Mouse (Mus musculus): ENCODE measurements at regions not wholly inside any gene's neighbourhood (a gene's known extent, or its start where the extent isn't known, plus 50 kb on each side); places are given as distances from the start of the nearest gene placed in this dataset.

- H3K9me3 ChIP-seq = no peaks in the 10 kb centered on the region
- no peak overlapping the region for H3K9ac ChIP-seq
- no peak overlapping the region for H3K4me3 ChIP-seq (replicated peaks)
- H3K36me3 ChIP-seq = no peaks in the 10 kb centered on the region
- peak; percentile 72; the same call in 1 of the 2 replicates for ATAC-seq (ENCODE audit: insufficient read depth, low FRiP score, low read depth)
- H3K27ac ChIP-seq = no peak overlapping the region
- H3K4me1 ChIP-seq = no peaks in the 10 kb centered on the region
- 77% methylated on average over 8 of the region's 8 CpGs for WGBS
- H3K4me2 ChIP-seq = no peak overlapping the region
- no peaks in the 10 kb centered on the region for H3K27me3 ChIP-seq (replicated peaks)
Observed at GRCm38 (mm10) chr13:32481444-32482058, 143.0 kb upstream of the Gmds start.

DNA sequence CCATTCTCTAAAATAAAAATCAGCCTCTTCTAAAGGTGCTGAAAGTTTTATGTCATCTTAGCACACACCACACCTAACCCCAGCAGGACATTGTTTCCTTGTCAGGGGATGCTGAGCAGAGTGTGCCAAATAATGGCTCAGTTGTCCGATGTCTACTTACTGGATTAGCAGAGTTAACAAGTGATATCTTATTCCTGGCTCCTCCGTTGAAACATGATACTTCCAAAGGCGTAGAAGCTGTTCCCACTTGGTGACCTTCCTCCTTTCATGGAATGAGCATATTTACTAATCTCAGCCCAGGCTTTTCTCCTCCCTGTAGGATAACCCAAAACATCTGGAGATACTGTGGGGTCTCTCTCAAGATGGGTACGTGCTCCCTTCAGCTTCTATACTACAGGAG, 141.5 kb upstream of the Gmds start:
- Histone ChIP-seq H3K4me2 (no peak overlapping the region), H3K9me3 (no peaks in the 10 kb centered on the region), H3K27ac (no peak overlapping the region), H3K9ac (no peak overlapping the region), H3K27me3 (replicated peaks) (no peaks in the 10 kb centered on the region), H3K4me3 (replicated peaks) (no peak overlapping the region), H3K36me3 (no peaks in the 10 kb centered on the region), H3K4me1 (no peaks in the 10 kb centered on the region)
- WGBS = 25% methylated on average over 4 of the region's 4 CpGs
- ATAC-seq (ENCODE audit: insufficient read depth, low FRiP score, low read depth) = no peak

DNA sequence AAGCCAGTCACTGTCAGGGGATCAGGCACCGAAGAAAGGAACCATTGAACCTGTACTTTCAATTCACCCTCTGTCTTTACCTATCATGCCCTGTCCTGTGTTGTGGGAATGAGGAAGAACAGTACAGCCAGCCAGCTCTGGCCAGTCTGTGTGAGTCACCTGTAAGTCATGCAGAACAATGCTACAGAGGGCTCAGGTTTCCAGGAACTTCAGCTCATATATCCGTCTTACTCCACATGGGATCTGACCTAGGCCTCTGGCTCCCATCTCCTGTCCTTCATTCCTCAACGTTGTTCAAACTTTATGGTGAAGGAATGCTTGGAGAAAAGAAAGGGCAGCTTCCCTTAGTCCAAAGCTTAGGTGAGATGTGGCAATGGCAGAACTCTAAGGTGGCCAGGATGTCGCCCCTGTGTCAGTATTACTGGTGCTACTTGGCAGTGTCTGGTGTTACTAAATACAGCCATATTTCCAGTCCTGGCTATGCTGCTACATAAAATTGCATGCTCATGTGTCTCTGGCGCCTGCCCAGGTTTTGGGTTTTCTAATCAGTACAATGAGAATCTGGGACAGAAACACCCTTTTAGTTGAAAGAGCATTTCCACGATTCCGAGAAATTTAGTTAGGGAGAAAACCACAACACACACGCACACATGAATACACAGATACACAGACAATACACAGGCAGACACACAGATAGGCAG, 140.7 kb upstream of the Gmds start:
- Histone ChIP-seq H3K4me1 (no peaks in the 10 kb centered on the region), H3K4me2 (no peak overlapping the region), H3K9me3 (no peaks in the 10 kb centered on the region), H3K9ac (no peak overlapping the region), H3K36me3 (no peaks in the 10 kb centered on the region), H3K4me3 (replicated peaks) (no peak overlapping the region), H3K27ac (no peak overlapping the region), H3K27me3 (replicated peaks) (no peaks in the 10 kb centered on the region)
- ATAC-seq (ENCODE audit: insufficient read depth, low FRiP score, low read depth) = peak; percentile 65; the same call in 1 of the 2 replicates
- WGBS = 72% methylated on average over 8 of the region's 8 CpGs

DNA sequence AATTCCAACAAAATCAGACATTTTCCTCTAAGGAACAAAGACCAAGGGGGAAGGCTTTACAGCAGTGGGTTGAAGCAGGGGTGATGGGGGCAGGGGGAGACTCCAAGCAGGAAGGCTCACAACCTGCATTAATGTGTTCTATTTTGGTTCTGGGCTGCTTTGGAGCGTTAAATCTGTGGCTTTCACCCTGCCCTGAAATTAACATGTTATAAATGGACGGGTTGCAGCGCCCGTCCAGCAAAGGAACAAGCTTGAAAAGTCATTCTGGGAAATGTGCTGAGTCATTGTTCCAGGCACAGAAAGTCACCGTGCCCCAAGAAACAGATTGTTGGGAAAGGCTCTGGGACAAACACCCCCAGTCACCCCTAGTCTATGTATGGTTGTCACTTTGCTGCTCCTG, 127.2 kb upstream of the Gmds start:
- no peak for ATAC-seq (ENCODE audit: insufficient read depth, low FRiP score, low read depth)
- H3K4me1 ChIP-seq = no peaks in the 10 kb centered on the region
- 38% methylated on average over 5 of the region's 5 CpGs for WGBS
- H3K9me3 ChIP-seq = no peaks in the 10 kb centered on the region
- H3K36me3 ChIP-seq = no peaks in the 10 kb centered on the region
- no peak overlapping the region for H3K27ac ChIP-seq
- no peaks in the 10 kb centered on the region for H3K27me3 ChIP-seq (replicated peaks)
- no peak overlapping the region for H3K4me2 ChIP-seq
- H3K9ac ChIP-seq = no peak overlapping the region
- H3K4me3 ChIP-seq (replicated peaks) = no peak overlapping the region

DNA sequence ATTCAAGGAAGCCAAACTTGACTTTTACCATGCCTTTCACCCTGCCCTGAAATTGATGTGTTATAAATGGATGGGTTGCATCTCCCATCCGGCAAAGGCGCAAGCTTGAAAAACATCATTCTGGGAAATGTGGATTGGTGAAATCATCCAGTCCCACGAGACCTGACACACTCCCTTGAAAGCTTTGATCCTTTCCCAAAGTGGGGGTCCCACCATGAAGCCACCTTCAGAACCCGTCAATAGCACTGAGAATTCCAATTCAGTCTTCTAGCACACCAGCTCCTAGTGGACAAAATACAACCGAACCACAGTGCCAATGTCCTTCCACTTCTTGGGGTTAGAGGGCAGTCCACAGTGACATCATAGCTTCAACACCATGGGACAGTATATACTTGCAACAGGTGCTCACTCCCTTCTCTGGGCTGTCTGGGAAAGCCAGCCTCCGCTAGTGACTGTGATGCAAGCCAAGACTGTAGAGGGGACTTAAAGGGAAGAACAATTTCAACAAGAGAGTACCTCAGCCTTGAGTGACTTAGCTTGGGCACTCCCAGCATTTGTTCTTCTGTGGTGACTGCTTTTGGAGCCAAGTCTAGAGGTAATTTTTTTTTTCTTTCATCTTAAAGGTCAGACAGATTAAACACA, 126.6 kb upstream of the Gmds start:
- Histone ChIP-seq H3K27ac (no peak overlapping the region), H3K4me2 (no peak overlapping the region), H3K4me1 (no peaks in the 10 kb centered on the region), H3K9me3 (no peaks in the 10 kb centered on the region), H3K9ac (no peak overlapping the region), H3K36me3 (no peaks in the 10 kb centered on the region), H3K4me3 (replicated peaks) (no peak overlapping the region), H3K27me3 (replicated peaks) (no peaks in the 10 kb centered on the region)
- WGBS = 83% methylated on average over 6 of the region's 6 CpGs
- no peak for ATAC-seq (ENCODE audit: insufficient read depth, low FRiP score, low read depth)

DNA sequence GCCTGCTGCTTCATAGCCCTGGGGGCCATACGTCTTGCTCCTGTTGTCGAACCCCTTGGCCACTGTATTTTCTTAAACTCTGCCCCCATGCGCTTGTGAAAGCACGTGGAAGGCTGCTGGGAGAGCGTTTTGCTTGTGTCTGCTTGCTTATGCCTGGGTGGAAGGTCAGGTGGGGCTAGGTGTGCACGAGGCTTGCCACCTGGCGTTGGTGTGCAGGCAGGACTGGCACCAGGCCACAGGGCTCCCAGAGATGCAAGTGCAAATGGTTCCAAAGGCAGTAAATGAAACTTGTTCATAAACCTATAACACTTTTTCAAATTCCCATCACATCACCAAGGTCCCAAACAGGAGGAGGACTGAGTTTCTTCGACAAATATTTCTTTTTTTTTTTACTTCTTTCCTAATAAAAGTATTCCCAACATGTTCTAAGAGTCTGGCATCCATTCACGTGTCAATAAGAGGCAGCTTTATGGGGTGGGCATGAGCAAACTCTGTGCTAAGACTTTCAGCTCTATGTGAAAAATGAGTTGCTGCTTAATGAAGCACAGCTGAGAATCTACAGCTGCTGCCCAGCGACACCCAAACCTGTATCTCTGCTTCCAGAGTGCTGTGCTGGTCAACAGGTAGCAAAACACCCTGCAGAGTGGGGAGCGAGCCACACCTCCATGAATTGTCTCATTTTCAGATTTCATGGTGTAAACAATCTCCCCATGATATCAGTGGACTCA, 116.0 kb upstream of the Gmds start:
- H3K27me3 ChIP-seq (replicated peaks) = no peaks in the 10 kb centered on the region
- no peak overlapping the region for H3K4me3 ChIP-seq (replicated peaks)
- H3K4me2 ChIP-seq = no peak overlapping the region
- no peak for ATAC-seq (ENCODE audit: insufficient read depth, low FRiP score, low read depth)
- no peak overlapping the region for H3K27ac ChIP-seq
- H3K36me3 ChIP-seq = no peaks in the 10 kb centered on the region
- H3K9me3 ChIP-seq = no peaks in the 10 kb centered on the region
- WGBS = 65% methylated on average over 11 of the region's 11 CpGs
- H3K9ac ChIP-seq = no peak overlapping the region
- H3K4me1 ChIP-seq = no peaks in the 10 kb centered on the region

DNA sequence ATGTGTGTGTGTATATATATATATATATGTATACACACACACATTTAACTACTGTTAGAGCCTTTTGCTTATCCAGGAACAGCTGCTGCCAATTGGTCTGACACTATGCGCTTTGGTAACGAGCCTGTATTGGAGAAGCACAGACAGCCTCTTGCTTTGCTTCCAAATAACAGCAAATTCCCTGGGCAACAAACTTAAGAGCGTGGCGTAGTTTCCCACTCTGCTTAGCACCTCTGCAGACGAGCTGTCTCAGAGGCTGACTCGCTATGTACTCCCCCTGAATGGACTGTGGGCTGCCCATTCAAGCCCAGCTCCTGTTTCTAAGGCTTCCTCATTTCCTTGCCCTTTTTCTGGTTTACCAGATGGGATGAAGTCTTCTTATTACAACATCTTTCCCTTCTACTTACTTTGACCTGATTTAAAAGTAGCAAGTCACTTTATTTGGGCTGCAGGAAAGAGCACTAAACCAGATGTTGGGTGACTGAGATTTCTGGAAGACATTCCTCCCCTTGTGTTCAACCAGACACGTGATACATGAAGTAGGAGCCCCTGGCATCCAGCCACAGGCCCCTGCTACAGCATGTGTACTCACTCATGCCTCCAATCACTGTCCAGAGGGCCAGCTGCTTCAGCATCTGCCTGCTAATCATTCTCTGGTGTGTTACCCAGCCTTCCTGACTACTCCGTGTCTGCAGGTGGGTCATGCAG, 111.3 kb upstream of the Gmds start:
- no peak overlapping the region for H3K27ac ChIP-seq
- no peaks in the 10 kb centered on the region for H3K27me3 ChIP-seq (replicated peaks)
- H3K9me3 ChIP-seq = no peaks in the 10 kb centered on the region
- peak; percentile 50; the same call in 1 of the 2 replicates for ATAC-seq (ENCODE audit: insufficient read depth, low FRiP score, low read depth)
- no peak overlapping the region for H3K9ac ChIP-seq
- H3K4me1 ChIP-seq = no peaks in the 10 kb centered on the region
- no peak overlapping the region for H3K4me3 ChIP-seq (replicated peaks)
- WGBS = 59% methylated on average over 8 of the region's 8 CpGs
- H3K36me3 ChIP-seq = no peaks in the 10 kb centered on the region
- H3K4me2 ChIP-seq = no peak overlapping the region

GRCm38 (mm10) chr13:32444531-32444930, 106.0 kb upstream of the Gmds start:
- Histone ChIP-seq H3K27ac (no peak overlapping the region), H3K4me1 (no peaks in the 10 kb centered on the region), H3K27me3 (replicated peaks) (no peaks in the 10 kb centered on the region), H3K9me3 (no peaks in the 10 kb centered on the region), H3K36me3 (no peaks in the 10 kb centered on the region), H3K9ac (no peak overlapping the region), H3K4me3 (replicated peaks) (no peak overlapping the region), H3K4me2 (no peak overlapping the region)
- no peak for ATAC-seq (ENCODE audit: insufficient read depth, low FRiP score, low read depth)
- WGBS = 63% methylated on average over 3 of the region's 3 CpGs

DNA sequence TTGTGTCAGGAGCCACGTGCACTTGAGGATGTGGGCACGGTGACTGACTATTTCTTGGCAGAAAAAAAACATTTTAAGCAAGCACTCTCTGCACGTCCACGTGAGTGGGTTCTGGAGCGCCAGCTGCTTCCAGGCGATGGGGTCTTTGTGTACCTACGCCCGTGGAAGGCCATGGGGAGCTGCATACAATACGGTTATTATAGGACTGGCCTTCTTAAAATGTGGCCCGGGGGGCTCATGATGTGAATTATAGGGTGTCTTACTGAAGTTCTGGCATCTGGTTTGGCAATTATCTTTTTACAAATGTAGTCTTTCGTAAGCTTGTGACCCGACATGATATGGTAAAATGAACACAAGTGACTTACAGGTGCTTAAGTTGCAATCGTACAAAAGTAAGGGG, 103.5 kb upstream of the Gmds start:
- H3K9ac ChIP-seq = no peak overlapping the region
- 84% methylated on average over 13 of the region's 13 CpGs for WGBS
- no peaks in the 10 kb centered on the region for H3K27me3 ChIP-seq (replicated peaks)
- no peak overlapping the region for H3K4me3 ChIP-seq (replicated peaks)
- no peak overlapping the region for H3K4me2 ChIP-seq
- ATAC-seq (ENCODE audit: insufficient read depth, low FRiP score, low read depth) = no peak
- H3K4me1 ChIP-seq = no peaks in the 10 kb centered on the region
- no peaks in the 10 kb centered on the region for H3K36me3 ChIP-seq
- H3K9me3 ChIP-seq = no peaks in the 10 kb centered on the region
- H3K27ac ChIP-seq = no peak overlapping the region

- H3K9me3 ChIP-seq = no peaks in the 10 kb centered on the region
- no peak overlapping the region for H3K4me3 ChIP-seq (replicated peaks)
- no peak overlapping the region for H3K27ac ChIP-seq
- H3K4me1 ChIP-seq = no peaks in the 10 kb centered on the region
- no peaks in the 10 kb centered on the region for H3K27me3 ChIP-seq (replicated peaks)
- H3K9ac ChIP-seq = no peak overlapping the region
- no peaks in the 10 kb centered on the region for H3K36me3 ChIP-seq
- WGBS = 76% methylated on average over 5 of the region's 5 CpGs
- H3K4me2 ChIP-seq = no peak overlapping the region
- ATAC-seq (ENCODE audit: insufficient read depth, low FRiP score, low read depth) = no peak
Observed at GRCm38 (mm10) chr13:32435136-32435535, 96.6 kb upstream of the Gmds start.

DNA sequence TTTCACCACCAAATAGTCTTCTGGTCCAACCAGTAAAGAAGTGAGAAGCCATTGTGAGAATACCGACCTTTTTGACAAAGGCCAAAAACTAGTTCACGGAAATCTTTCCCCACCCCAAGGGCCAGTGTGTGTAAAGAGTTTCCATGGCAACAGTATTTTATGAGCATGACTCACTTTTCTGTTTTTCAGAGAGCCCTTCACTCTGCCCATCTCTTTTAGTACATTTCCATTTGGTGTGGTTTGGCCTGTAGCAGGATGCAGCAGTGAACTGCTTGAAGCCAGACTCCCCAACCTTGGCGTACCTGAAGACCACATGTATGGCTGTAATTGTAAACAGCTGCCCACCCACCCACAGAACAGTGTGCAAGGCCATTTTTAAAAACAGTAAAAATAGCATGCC, 89.9 kb upstream of the Gmds start:
- no peak overlapping the region for H3K4me2 ChIP-seq
- ATAC-seq (ENCODE audit: insufficient read depth, low FRiP score, low read depth) = no peak
- no peaks in the 10 kb centered on the region for H3K9me3 ChIP-seq
- WGBS = 65% methylated on average over 3 of the region's 3 CpGs
- H3K27me3 ChIP-seq (replicated peaks) = no peaks in the 10 kb centered on the region
- H3K4me1 ChIP-seq = no peaks in the 10 kb centered on the region
- H3K27ac ChIP-seq = no peak overlapping the region
- H3K4me3 ChIP-seq (replicated peaks) = no peak overlapping the region
- H3K36me3 ChIP-seq = no peaks in the 10 kb centered on the region
- H3K9ac ChIP-seq = no peak overlapping the region

All from stomach, embryonic 15.5 days (tissue).